In the genomic region with DNA sequence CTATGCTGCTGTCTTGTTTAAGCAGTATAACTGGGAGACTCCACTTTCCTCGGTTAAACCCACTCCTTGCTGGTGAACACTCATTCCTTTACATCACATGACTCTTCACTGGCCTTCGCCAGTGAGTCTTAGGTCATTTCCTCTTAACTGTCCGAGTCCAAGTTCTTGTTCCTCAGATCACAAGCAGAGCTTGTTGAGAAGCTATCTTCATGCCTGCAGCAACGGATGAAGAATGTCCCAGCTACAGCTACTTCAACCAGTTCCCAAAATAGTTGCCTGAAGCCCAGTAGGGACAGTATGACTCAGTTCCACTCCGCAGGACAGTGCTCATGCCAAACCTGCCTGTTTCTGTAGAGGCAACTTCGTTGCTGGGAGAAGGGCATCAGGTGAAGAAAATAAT, we compare ENCODE assay signal across 20 mouse cellular contexts. TPM values are rescaled to one million over a fixed set of nuclear protein-coding genes. Genes with fewer than 3 reads are reported as not detected.
DNase-seq lines count a peak whose midpoint lies in the region; ATAC-seq and TF ChIP-seq lines count a peak whose summit lies in the region.
"Had no signal": no experiment of that assay in that cellular context is flagged by ENCODE, and none has a peak within 500 bp of the region (broad histone marks: within the 10 kb centered on the region; RNA-seq: fewer than 3 reads in every experiment).

No protein-coding gene starts in this region.

- no peak overlapping the region for H3K4me3 ChIP-seq in lung, postnatal 0 days (ENCODE audit: low read depth, low read length)
- H3K4me3 ChIP-seq in heart, embryonic 14.5 days (ENCODE audit: control insufficient read depth in 1 of 2, insufficient read depth in 1 of 2, low read depth in 1 of 2, low read length in 2 of 2), result no peak overlapping the region
- H3K4me3 ChIP-seq in forebrain, embryonic 15.5 days, result no peak overlapping the region
- no peak overlapping the region for H3K4me3 ChIP-seq in hindbrain, postnatal 0 days (ENCODE audit: low read length)
- H3K4me3 ChIP-seq: hindbrain, embryonic 13.5 days; liver, embryonic 13.5 days; neural tube, embryonic 12.5 days had no signal

- TF ChIP-seq EP300 in lung, postnatal 0 days (IDR thresholded peaks at IDR 0.05), result no peak

- H3K9ac ChIP-seq in lung, postnatal 0 days (replicated peaks; ENCODE audit: low read depth), result no peak overlapping the region
- 0 out of 2 replicates have a peak overlapping the region, but pooled peaks have one; percentile 11 for H3K9ac ChIP-seq in heart, embryonic 14.5 days (ENCODE audit: low read length)
- H3K9ac ChIP-seq in forebrain, embryonic 15.5 days (replicated peaks), result no peak overlapping the region
- no peak overlapping the region for H3K9ac ChIP-seq in hindbrain, postnatal 0 days (replicated peaks; ENCODE audit: low read length)
- H3K9ac ChIP-seq: hindbrain, embryonic 13.5 days; liver, embryonic 13.5 days; neural tube, embryonic 12.5 days had no signal

- no peak overlapping the region for H3K4me2 ChIP-seq in lung, postnatal 0 days (replicated peaks; ENCODE audit: low read depth, low read length)
- H3K4me2 ChIP-seq in heart, embryonic 14.5 days (ENCODE audit: low read length), result no peak overlapping the region
- no peak overlapping the region for H3K4me2 ChIP-seq in forebrain, embryonic 15.5 days (replicated peaks)
- H3K4me2 ChIP-seq in hindbrain, postnatal 0 days (ENCODE audit: low read depth, low read length), result no peak overlapping the region
- H3K4me2 ChIP-seq: hindbrain, embryonic 13.5 days; liver, embryonic 13.5 days; neural tube, embryonic 12.5 days had no signal

- no peak overlapping the region for H3K27ac ChIP-seq in lung, postnatal 0 days (ENCODE audit: low read length)
- peak overlapping the region; percentile 50 to 60 for H3K27ac ChIP-seq in heart, embryonic 14.5 days (replicated peaks in 1 of 2; ENCODE audit: control insufficient read depth in 1 of 2, insufficient read depth in 1 of 2, low read depth in 2 of 2, low read length in 2 of 2)
- H3K27ac ChIP-seq in forebrain, embryonic 15.5 days (replicated peaks), result no peak overlapping the region
- no peak overlapping the region for H3K27ac ChIP-seq in hindbrain, postnatal 0 days
- H3K27ac ChIP-seq: hindbrain, embryonic 13.5 days; liver, embryonic 13.5 days; neural tube, embryonic 12.5 days had no signal

- no peaks in the 10 kb centered on the region for H3K9me3 ChIP-seq in lung, postnatal 0 days (ENCODE audit: low read length)
- no peaks in the 10 kb centered on the region for H3K9me3 ChIP-seq in heart, embryonic 14.5 days (ENCODE audit: control insufficient read depth, low read length)
- H3K9me3 ChIP-seq in forebrain, embryonic 15.5 days, result no peaks in the 10 kb centered on the region
- H3K9me3 ChIP-seq in hindbrain, postnatal 0 days (ENCODE audit: low read length), result no peaks in the 10 kb centered on the region
- H3K9me3 ChIP-seq: hindbrain, embryonic 13.5 days; liver, embryonic 13.5 days; neural tube, embryonic 12.5 days had no signal

- no peaks in the 10 kb centered on the region for H3K4me1 ChIP-seq in lung, postnatal 0 days (ENCODE audit: insufficient read depth, low read depth, low read length)
- peaks cover 10 to 12% of the 10 kb centered on the region in 2 experiments for H3K4me1 ChIP-seq in heart, embryonic 14.5 days (ENCODE audit: control insufficient read depth in 2 of 2, insufficient read depth in 2 of 2, low read length in 2 of 2)
- no peaks in the 10 kb centered on the region for H3K4me1 ChIP-seq in forebrain, embryonic 15.5 days
- H3K4me1 ChIP-seq in hindbrain, postnatal 0 days (ENCODE audit: insufficient read depth, low read length), result no peaks in the 10 kb centered on the region
- H3K4me1 ChIP-seq: hindbrain, embryonic 13.5 days; liver, embryonic 13.5 days; neural tube, embryonic 12.5 days had no signal

- ATAC-seq in lung, postnatal 0 days, result peak; percentile 63
- ATAC-seq in common myeloid progenitor, adult 5-6 weeks (replicated peaks; ENCODE audit: low read depth, poor library complexity, severe bottlenecking), result 0 out of 2 replicates have a peak, but pooled peaks have one; percentile 11
- peak; percentile 35; the same call in 1 of the 2 replicates for ATAC-seq in heart, embryonic 14.5 days (ENCODE audit: insufficient number of reproducible peaks, insufficient read depth, low FRiP score, low read depth)
- ATAC-seq in forebrain, embryonic 15.5 days (replicated peaks), result no peak
- ATAC-seq in hindbrain, postnatal 0 days, result no peak

- H3K27me3 ChIP-seq in lung, postnatal 0 days (replicated peaks; ENCODE audit: insufficient read depth, low read length), result no peaks in the 10 kb centered on the region
- no peaks in the 10 kb centered on the region for H3K27me3 ChIP-seq in heart, embryonic 14.5 days (ENCODE audit: control insufficient read depth, insufficient read depth, low read length)
- no peaks in the 10 kb centered on the region for H3K27me3 ChIP-seq in forebrain, embryonic 15.5 days
- H3K27me3 ChIP-seq in hindbrain, postnatal 0 days (ENCODE audit: insufficient read depth, low read length), result no peaks in the 10 kb centered on the region
- H3K27me3 ChIP-seq: hindbrain, embryonic 13.5 days; liver, embryonic 13.5 days; neural tube, embryonic 12.5 days had no signal

- WGBS in lung, postnatal 0 days, result 43% methylated on average over 6 of the region's 6 CpGs
- WGBS in heart, embryonic 14.5 days, result 16% methylated on average over 6 of the region's 6 CpGs
- WGBS in forebrain, embryonic 15.5 days, result 86% methylated on average over 6 of the region's 6 CpGs
- 86% methylated on average over 6 of the region's 6 CpGs for WGBS in hindbrain, postnatal 0 days

- TF ChIP-seq CTCF in lung, postnatal 0 days (IDR thresholded peaks at IDR 0.05), result no peak
- no peak for TF ChIP-seq CTCF in hindbrain, postnatal 0 days (IDR thresholded peaks at IDR 0.05; ENCODE audit: low read depth)

- DNase-seq in lung, postnatal 0 days (ENCODE audit: low spot score), result peak; percentile 37
- no peak for DNase-seq in lung, postnatal 36 days
- no peak for DNase-seq in hindbrain, postnatal 0 days (ENCODE audit: low spot score)
- DNase-seq in cerebellum, adult 9-10 months, result no peak
- DNase-seq: cerebellum, adult 9-11 months; gastrocnemius, postnatal 10 days; kidney, adult 11 months; kidney, postnatal 4 days; left cerebral cortex, postnatal 4 days; liver, embryonic 13.5 days had no signal

- no peaks in the 10 kb centered on the region for H3K36me3 ChIP-seq in lung, postnatal 0 days (ENCODE audit: insufficient read depth, low read length)
- no peaks in the 10 kb centered on the region for H3K36me3 ChIP-seq in heart, embryonic 14.5 days (ENCODE audit: control insufficient read depth, insufficient read depth, low read length)
- no peaks in the 10 kb centered on the region for H3K36me3 ChIP-seq in forebrain, embryonic 15.5 days
- H3K36me3 ChIP-seq in hindbrain, postnatal 0 days (ENCODE audit: insufficient read depth, low read length), result no peaks in the 10 kb centered on the region
- H3K36me3 ChIP-seq: hindbrain, embryonic 13.5 days; liver, embryonic 13.5 days; neural tube, embryonic 12.5 days had no signal

RNA-seq across cellular contexts. Expression of gene Olfr159, which starts 13.6 kb away (rescaled TPM):
- polyA plus RNA-seq in lung, postnatal 0 days (2015; fragmentation: Nextera tagmentation; extraction: Ambion mirVana), result not detected in 2 replicates
- not detected in 2 replicates for total RNA-seq in common myeloid progenitor, adult 5-6 weeks (2017)
- not detected in 2 replicates for polyA plus RNA-seq in heart, embryonic 14.5 days (2014; fragmentation: Nextera tagmentation; extraction: Ambion mirVana)
- not detected in 2 replicates for polyA plus RNA-seq in forebrain, embryonic 15.5 days (2015; fragmentation: Nextera tagmentation; extraction: Ambion mirVana)
- not detected in 2 replicates for total RNA-seq in hindbrain, postnatal 0 days (2014; rRNA removed)
- polyA plus RNA-seq in hindbrain, postnatal 0 days (2015; fragmentation: Nextera tagmentation; extraction: Ambion mirVana), result not detected in 2 replicates
- total RNA-seq: gastrocnemius, postnatal 10 days; layer of hippocampus, postnatal 25 days; left cerebral cortex, postnatal 4 days; midbrain, postnatal 0 days had no signal
- polyA plus RNA-seq: embryonic facial prominence, embryonic 11.5 days; forebrain, embryonic 11.5 days; hindbrain, embryonic 13.5 days; liver, embryonic 13.5 days; midbrain, postnatal 0 days; neural tube, embryonic 12.5 days; stomach, embryonic 16.5 days had no signal

RNA-seq across cellular contexts. Expression of gene Spaar, which starts 27.4 kb away (rescaled TPM):
- polyA plus RNA-seq in lung, postnatal 0 days (2015; fragmentation: Nextera tagmentation; extraction: Ambion mirVana), result 5.7 and 8.1 TPM in 2 replicates
- not detected in 2 replicates for total RNA-seq in common myeloid progenitor, adult 5-6 weeks (2017)
- 0.23 and 0.42 TPM in 2 replicates for polyA plus RNA-seq in heart, embryonic 14.5 days (2014; fragmentation: Nextera tagmentation; extraction: Ambion mirVana)
- polyA plus RNA-seq in forebrain, embryonic 15.5 days (2015; fragmentation: Nextera tagmentation; extraction: Ambion mirVana), result 0.08 TPM in 1 of 2 replicates, not detected in the other
- 0.10 and 0.22 TPM in 2 replicates for total RNA-seq in hindbrain, postnatal 0 days (2014; rRNA removed)
- 0.08 and 0.13 TPM in 2 replicates for polyA plus RNA-seq in hindbrain, postnatal 0 days (2015; fragmentation: Nextera tagmentation; extraction: Ambion mirVana)
- total RNA-seq: midbrain, postnatal 0 days had no signal
- polyA plus RNA-seq: forebrain, embryonic 11.5 days; hindbrain, embryonic 13.5 days; liver, embryonic 13.5 days; neural tube, embryonic 12.5 days had no signal

RNA-seq across cellular contexts. Expression of gene Hrct1, which starts 30.2 kb away (rescaled TPM):
- 11.8 and 19.3 TPM in 2 replicates for polyA plus RNA-seq in lung, postnatal 0 days (2015; fragmentation: Nextera tagmentation; extraction: Ambion mirVana)
- not detected in 2 replicates for total RNA-seq in common myeloid progenitor, adult 5-6 weeks (2017)
- polyA plus RNA-seq in heart, embryonic 14.5 days (2014; fragmentation: Nextera tagmentation; extraction: Ambion mirVana), result 0.81 and 1.5 TPM in 2 replicates
- 0.19 and 0.42 TPM in 2 replicates for polyA plus RNA-seq in forebrain, embryonic 15.5 days (2015; fragmentation: Nextera tagmentation; extraction: Ambion mirVana)
- total RNA-seq in hindbrain, postnatal 0 days (2014; rRNA removed), result 0.73 and 1.8 TPM in 2 replicates
- 0.70 and 0.92 TPM in 2 replicates for polyA plus RNA-seq in hindbrain, postnatal 0 days (2015; fragmentation: Nextera tagmentation; extraction: Ambion mirVana)
- polyA plus RNA-seq: forebrain, embryonic 11.5 days had no signal

RNA-seq across cellular contexts. Expression of gene Olfr71, which starts 47.2 kb away (rescaled TPM):
- polyA plus RNA-seq in lung, postnatal 0 days (2015; fragmentation: Nextera tagmentation; extraction: Ambion mirVana), result 0.17 TPM in 1 of 2 replicates, not detected in the other
- not detected in 2 replicates for total RNA-seq in common myeloid progenitor, adult 5-6 weeks (2017)
- not detected in 2 replicates for polyA plus RNA-seq in heart, embryonic 14.5 days (2014; fragmentation: Nextera tagmentation; extraction: Ambion mirVana)
- polyA plus RNA-seq in forebrain, embryonic 15.5 days (2015; fragmentation: Nextera tagmentation; extraction: Ambion mirVana), result not detected in 2 replicates
- not detected in 2 replicates for total RNA-seq in hindbrain, postnatal 0 days (2014; rRNA removed)
- not detected in 2 replicates for polyA plus RNA-seq in hindbrain, postnatal 0 days (2015; fragmentation: Nextera tagmentation; extraction: Ambion mirVana)
- total RNA-seq: gastrocnemius, postnatal 10 days; layer of hippocampus, postnatal 25 days; left cerebral cortex, postnatal 4 days; midbrain, postnatal 0 days had no signal
- polyA plus RNA-seq: embryonic facial prominence, embryonic 11.5 days; forebrain, embryonic 11.5 days; hindbrain, embryonic 13.5 days; liver, embryonic 13.5 days; midbrain, postnatal 0 days; neural tube, embryonic 12.5 days; stomach, embryonic 16.5 days had no signal

RNA-seq across cellular contexts. Expression of gene Olfr70, which starts 56.6 kb away (rescaled TPM):
- polyA plus RNA-seq in lung, postnatal 0 days (2015; fragmentation: Nextera tagmentation; extraction: Ambion mirVana), result not detected in 2 replicates
- not detected in 2 replicates for total RNA-seq in common myeloid progenitor, adult 5-6 weeks (2017)
- polyA plus RNA-seq in heart, embryonic 14.5 days (2014; fragmentation: Nextera tagmentation; extraction: Ambion mirVana), result not detected in 2 replicates
- polyA plus RNA-seq in forebrain, embryonic 15.5 days (2015; fragmentation: Nextera tagmentation; extraction: Ambion mirVana), result not detected in 2 replicates
- 0.36 TPM in 1 of 2 replicates, not detected in the other for total RNA-seq in hindbrain, postnatal 0 days (2014; rRNA removed)
- not detected in 2 replicates for polyA plus RNA-seq in hindbrain, postnatal 0 days (2015; fragmentation: Nextera tagmentation; extraction: Ambion mirVana)
- total RNA-seq: gastrocnemius, postnatal 10 days; layer of hippocampus, postnatal 25 days; left cerebral cortex, postnatal 4 days; midbrain, postnatal 0 days had no signal
- polyA plus RNA-seq: embryonic facial prominence, embryonic 11.5 days; forebrain, embryonic 11.5 days; hindbrain, embryonic 13.5 days; liver, embryonic 13.5 days; midbrain, postnatal 0 days; neural tube, embryonic 12.5 days; stomach, embryonic 16.5 days had no signal

Comparison
In these comparisons a context has a peak if more than half of its experiments do, and no peak if none do; other contexts are left out.
1. ATAC-seq: peak in lung, postnatal 0 days (single experiment), common myeloid progenitor, adult 5-6 weeks (single experiment) and heart, embryonic 14.5 days (single experiment); none in forebrain, embryonic 15.5 days (single experiment) and hindbrain, postnatal 0 days (single experiment).
2. H3K27ac ChIP-seq: peak in heart, embryonic 14.5 days (2 of 2); none in lung, postnatal 0 days (single experiment), forebrain, embryonic 15.5 days (single experiment) and hindbrain, postnatal 0 days (single experiment).